Mouse (Mus musculus) T-helper 17 cell (primary cell): Measurements from ENCODE around the gene Dock4.

Experiments used
- in situ Hi-C, 2 experiments: fragments of 300-600 bp; cut with MboI, MseI; formaldehyde crosslinking; loops; 1 replicate in 1 of 2; 2 replicates in 1 of 2; pipeline ENCODE4 v1.15.1; 2025; ENCODE audit warnings: high pct_unique_total_duplicates in 2 of 2

The Dock4 gene

GRCm38 (mm10) chr12:40635991-40636390 lies 190.2 kb downstream of the Dock4 start:
- in situ Hi-C loops, result no loop called here

- in situ Hi-C loops, result no loop called here
Observed at GRCm38 (mm10) chr12:40637427-40637826, 191.7 kb downstream of the Dock4 start.

GRCm38 (mm10) chr12:40645869-40646268 lies 200.1 kb downstream of the Dock4 start:
- in situ Hi-C loops, result no loop called here

- in situ Hi-C loops, result loop anchor here in 1 of 2 experiments (10.0 kb wide), 1 partner anchor 840 kb away; no protein-coding TSS in a partner anchor
Observed at GRCm38 (mm10) chr12:40654312-40654711, 208.6 kb downstream of the Dock4 start.

- in situ Hi-C loops, result loop anchor here in 1 of 2 experiments (10.0 kb wide), 1 partner anchor 841 kb away; no protein-coding TSS in a partner anchor
Observed at GRCm38 (mm10) chr12:40655861-40656260, 210.1 kb downstream of the Dock4 start.

GRCm38 (mm10) chr12:40656438-40656837 lies 210.7 kb downstream of the Dock4 start:
- in situ Hi-C loops, result loop anchor here in 1 of 2 experiments (10.0 kb wide), 1 partner anchor 842 kb away; no protein-coding TSS in a partner anchor

GRCm38 (mm10) chr12:40657229-40657885 lies 211.6 kb downstream of the Dock4 start:
- in situ Hi-C loops, result loop anchor here in 1 of 2 experiments (10.0 kb wide), 1 partner anchor 843 kb away; no protein-coding TSS in a partner anchor

GRCm38 (mm10) chr12:40659689-40660088 lies 213.9 kb downstream of the Dock4 start:
- in situ Hi-C loops, result loop anchor here in 1 of 2 experiments (10.0 kb wide), 1 partner anchor 845 kb away; no protein-coding TSS in a partner anchor

GRCm38 (mm10) chr12:40669460-40669859 lies 223.7 kb downstream of the Dock4 start:
- in situ Hi-C loops, result no loop called here

GRCm38 (mm10) chr12:40670766-40671165 lies 225.0 kb downstream of the Dock4 start:
- in situ Hi-C loops, result loop anchor here in 1 of 2 experiments (10.0 kb wide), 1 partner anchor 416 kb away; no protein-coding TSS in a partner anchor

- in situ Hi-C loops, result loop anchor here (5.0 to 10.0 kb wide), 2 partner anchors 422 to 425 kb away; no protein-coding TSS in a partner anchor
Observed at GRCm38 (mm10) chr12:40679713-40680112, 234.0 kb downstream of the Dock4 start.

- in situ Hi-C loops, result loop anchor here in 1 of 2 experiments (5.0 kb wide), 1 partner anchor 423 kb away; no protein-coding TSS in a partner anchor
Observed at GRCm38 (mm10) chr12:40680551-40680950, 234.8 kb downstream of the Dock4 start.

GRCm38 (mm10) chr12:40691444-40691843 lies 245.7 kb downstream of the Dock4 start:
- in situ Hi-C loops, result no loop called here

GRCm38 (mm10) chr12:40694082-40694721 lies 248.4 kb downstream of the Dock4 start:
- in situ Hi-C loops, result no loop called here

- in situ Hi-C loops, result no loop called here
Observed at GRCm38 (mm10) chr12:40698330-40698729, 252.6 kb downstream of the Dock4 start.

GRCm38 (mm10) chr12:40702233-40702792 lies 256.6 kb downstream of the Dock4 start:
- in situ Hi-C loops, result no loop called here

- in situ Hi-C loops, result no loop called here
Observed at GRCm38 (mm10) chr12:40704296-40704695, 258.5 kb downstream of the Dock4 start.

- in situ Hi-C loops, result loop anchor here in 1 of 2 experiments (5.0 kb wide), 1 partner anchor 715 kb away; no protein-coding TSS in a partner anchor
Observed at GRCm38 (mm10) chr12:40707108-40707507, 261.4 kb downstream of the Dock4 start.

GRCm38 (mm10) chr12:40709094-40709493 lies 263.3 kb downstream of the Dock4 start:
- in situ Hi-C loops, result loop anchor here in 1 of 2 experiments (5.0 kb wide), 1 partner anchor 713 kb away; no protein-coding TSS in a partner anchor

GRCm38 (mm10) chr12:40712235-40712634 lies 266.5 kb downstream of the Dock4 start:
- in situ Hi-C loops, result no loop called here

GRCm38 (mm10) chr12:40714288-40714687 lies 268.5 kb downstream of the Dock4 start:
- in situ Hi-C loops, result no loop called here

GRCm38 (mm10) chr12:40715174-40715573 lies 269.4 kb downstream of the Dock4 start:
- in situ Hi-C loops, result no loop called here
